Comparison of ENCODE assay signal across 13 mouse cellular contexts in the genomic region with DNA sequence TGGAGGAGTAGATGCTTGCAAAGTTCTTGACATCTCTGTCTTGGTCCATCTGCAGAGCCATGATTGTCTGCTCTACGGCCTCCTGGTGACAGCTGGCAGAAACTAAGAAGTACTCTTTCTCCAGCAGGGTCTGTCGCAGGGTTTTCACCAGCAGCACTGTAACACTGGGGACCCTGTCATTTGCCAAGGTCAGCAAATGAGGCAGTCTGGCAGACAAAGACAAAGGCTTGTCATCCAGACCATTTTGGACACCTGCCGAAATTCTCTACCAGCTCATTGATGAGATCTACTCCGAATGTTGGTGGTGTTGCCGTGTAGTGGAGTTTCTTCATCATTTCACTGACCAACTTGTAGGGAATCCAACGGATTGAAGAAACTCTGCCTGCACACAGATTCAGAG.
"Had no signal": no experiment of that assay in that cellular context is flagged by ENCODE, and none has a peak within 500 bp of the region (broad histone marks: within the 10 kb centered on the region; RNA-seq: fewer than 3 reads in every experiment).

No protein-coding gene starts in this region.

- DNase-seq: gastrocnemius, postnatal 10 days; gastrocnemius, postnatal 25 days; heart, adult 18-20 months; heart, postnatal 10 days; heart, postnatal 4 days; kidney, adult 18-20 months; kidney, adult 8-10 months; kidney, postnatal 10 days; kidney, postnatal 25 days; kidney, postnatal 4 days; liver; liver, embryonic 13.5 days; liver, postnatal 0 days had no signal
